Mouse (Mus musculus) stomach, embryonic 16.5 days (tissue): ENCODE data around the gene Mitf. TPM values are rescaled to one million over a fixed set of nuclear protein-coding genes. Genes with fewer than 3 reads are reported as not detected.
A peak's percentile ranks its signal among the peaks of the same experiment; 100 is the strongest.

Experiments
- ATAC-seq: fragments of 200-750 bp; cut with Nextera tagmentation; 2 replicates; pipeline ENCODE4 v1.8.0; 2017; ENCODE audit warnings: moderate number of reproducible peaks, moderate TSS enrichment; ENCODE audit not compliant: insufficient read depth, low FRiP score
- H3K27ac ChIP-seq: fragments of 300-500 bp; sonication (generic); 2 replicates; pipeline ENCODE4 v1.5.1; 2014; ENCODE audit warnings: low read length
- H3K27me3 ChIP-seq: fragments of 300-500 bp; sonication (generic); 2 replicates; pipeline ENCODE4 v1.6.1; 2014; ENCODE audit warnings: low read length, control low read depth, mixed read lengths; ENCODE audit not compliant: control insufficient read depth, insufficient read depth
- H3K36me3 ChIP-seq: fragments of 300-500 bp; sonication (generic); 2 replicates; pipeline ENCODE4 v1.6.1; 2014; ENCODE audit warnings: low read length; ENCODE audit not compliant: control insufficient read depth, insufficient read depth
- H3K4me1 ChIP-seq: fragments of 300-500 bp; sonication (generic); 2 replicates; pipeline ENCODE4 v1.6.1; 2014; ENCODE audit warnings: low read length, control low read depth, mixed read lengths; ENCODE audit not compliant: control insufficient read depth, insufficient read depth
- H3K4me2 ChIP-seq: fragments of 300-500 bp; sonication (generic); 2 replicates; pipeline ENCODE4 v1.6.1; 2014; ENCODE audit warnings: low read depth, low read length, mixed read lengths
- H3K4me3 ChIP-seq: fragments of 300-500 bp; sonication (generic); replicated peaks from 2 replicates; pipeline ENCODE4 v1.5.1; 2014; ENCODE audit warnings: mild to moderate bottlenecking, low read length
- H3K9ac ChIP-seq: fragments of 300-500 bp; sonication (generic); 2 replicates; pipeline ENCODE4 v1.6.1; 2014; ENCODE audit warnings: low read length
- H3K9me3 ChIP-seq: fragments of 300-500 bp; sonication (generic); replicated peaks from 2 replicates; pipeline ENCODE4 v1.6.1; 2016; ENCODE audit warnings: low read length, control low read depth; ENCODE audit not compliant: control insufficient read depth
- WGBS: fragments of 180-500 bp; shearing (Covaris S2); extraction: QIAGEN DNeasy Blood & Tissue Kit; methylation state at CpG from one replicate; pipeline ENCODE4 v1.1.7; 2014; 5-methylcytosine and 5-hydroxymethylcytosine counted together
- polyA plus RNA-seq: library from polyadenylated mRNA; unstranded; fragments of >200 nt; fragmentation: Nextera tagmentation; extraction: Ambion mirVana; gene quantifications from 2 replicates; pipeline ENCODE4 v1.2.1, GENCODE M21; 2015

Mitf gene
- polyA plus RNA-seq, 1 experiment from 2014 or later, result 2.0 TPM

DNA sequence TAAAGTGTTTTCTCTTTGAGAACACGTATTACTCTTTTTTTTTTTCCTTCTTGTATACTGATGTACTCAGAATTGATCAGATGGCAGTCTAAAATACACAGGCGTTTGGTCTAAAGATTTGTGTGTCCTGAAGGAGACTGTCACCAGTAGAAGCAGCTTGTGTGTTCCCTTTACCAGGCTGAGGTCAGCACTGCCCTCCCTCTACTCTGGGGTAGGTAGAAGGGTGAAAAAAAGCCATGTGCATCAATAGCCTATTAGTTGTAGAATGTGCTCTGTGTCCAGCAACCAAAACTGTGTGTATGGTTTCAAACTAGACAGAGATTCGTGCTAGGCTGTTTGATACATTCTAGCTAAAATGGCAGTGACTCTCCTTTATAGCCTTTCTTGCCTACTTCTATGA, 122.2 kb downstream of the Mitf start:
- no peak overlapping the region for H3K27ac ChIP-seq
- no peaks in the 10 kb centered on the region for H3K27me3 ChIP-seq
- no peaks in the 10 kb centered on the region for H3K36me3 ChIP-seq
- no peak for ATAC-seq
- no peaks in the 10 kb centered on the region for H3K9me3 ChIP-seq
- H3K4me1 ChIP-seq, result no peaks in the 10 kb centered on the region
- no peak overlapping the region for H3K4me3 ChIP-seq
- no peak overlapping the region for H3K4me2 ChIP-seq
- no peak overlapping the region for H3K9ac ChIP-seq
- WGBS, result 65% methylated on average over 3 of the region's 3 CpGs

DNA sequence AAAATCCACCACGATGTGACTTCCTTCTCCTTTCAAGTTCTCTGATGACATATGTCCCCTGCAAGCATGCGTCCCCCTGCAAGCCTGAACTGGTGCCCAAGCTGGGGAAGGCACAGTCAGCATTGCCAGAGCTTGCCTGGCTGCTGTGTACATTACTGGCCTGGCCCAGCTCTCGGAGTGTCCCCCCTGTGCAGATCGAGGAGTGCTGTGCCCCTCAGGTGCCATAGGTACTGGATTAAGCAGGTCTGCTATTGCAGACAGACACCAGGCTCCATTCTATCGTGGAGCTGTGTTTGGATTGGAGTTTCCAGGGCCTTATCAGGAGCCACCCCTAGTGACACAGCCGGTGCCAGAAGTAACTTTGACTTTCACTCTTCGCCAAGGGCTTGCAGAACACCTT, 122.6 kb downstream of the Mitf start:
- 41% methylated on average over 7 of the region's 7 CpGs for WGBS
- peak; percentile 62; the same call in 1 of the 2 replicates for ATAC-seq

DNA sequence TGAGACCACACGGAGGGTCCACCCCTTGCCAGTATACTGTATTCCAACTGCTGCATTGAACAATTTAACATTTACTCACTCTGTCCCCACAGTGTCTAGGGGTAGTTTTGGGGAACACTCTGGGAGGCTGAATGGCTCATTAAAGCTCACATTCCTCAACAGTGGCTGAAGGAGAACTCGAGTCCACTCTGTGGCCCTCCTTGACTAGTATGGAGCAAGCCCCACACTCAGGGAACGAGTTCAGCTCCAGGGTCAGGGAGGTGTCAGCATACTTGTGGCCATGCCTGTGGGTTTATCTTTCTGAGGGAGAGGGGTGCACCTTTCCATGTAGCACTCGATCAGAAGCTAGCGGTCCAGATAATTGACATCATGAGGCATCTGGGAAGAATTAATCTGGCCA, 130.3 kb downstream of the Mitf start:
- Histone ChIP-seq H3K27me3 (no peaks in the 10 kb centered on the region), H3K4me2 (no peak overlapping the region), H3K9me3 (no peaks in the 10 kb centered on the region), H3K27ac (no peak overlapping the region), H3K4me3 (no peak overlapping the region), H3K4me1 (no peaks in the 10 kb centered on the region), H3K36me3 (no peaks in the 10 kb centered on the region), H3K9ac (no peak overlapping the region)
- ATAC-seq, result no peak
- WGBS, result 80% methylated on average over 5 of the region's 5 CpGs

More for the DNA sequence above, 122.6 kb downstream of the Mitf start:
- no peaks in the 10 kb centered on the region for H3K4me1 ChIP-seq
- peak overlapping the region; percentile 23; the same call in 1 of the 2 replicates for H3K4me2 ChIP-seq
- H3K4me3 ChIP-seq, result peak overlapping the region; percentile 12
- H3K36me3 ChIP-seq, result no peaks in the 10 kb centered on the region
- H3K9ac ChIP-seq, result no peak overlapping the region; the same call in 1 of the 2 replicates
- H3K27me3 ChIP-seq, result no peaks in the 10 kb centered on the region
- no peak overlapping the region for H3K27ac ChIP-seq
- no peaks in the 10 kb centered on the region for H3K9me3 ChIP-seq

DNA sequence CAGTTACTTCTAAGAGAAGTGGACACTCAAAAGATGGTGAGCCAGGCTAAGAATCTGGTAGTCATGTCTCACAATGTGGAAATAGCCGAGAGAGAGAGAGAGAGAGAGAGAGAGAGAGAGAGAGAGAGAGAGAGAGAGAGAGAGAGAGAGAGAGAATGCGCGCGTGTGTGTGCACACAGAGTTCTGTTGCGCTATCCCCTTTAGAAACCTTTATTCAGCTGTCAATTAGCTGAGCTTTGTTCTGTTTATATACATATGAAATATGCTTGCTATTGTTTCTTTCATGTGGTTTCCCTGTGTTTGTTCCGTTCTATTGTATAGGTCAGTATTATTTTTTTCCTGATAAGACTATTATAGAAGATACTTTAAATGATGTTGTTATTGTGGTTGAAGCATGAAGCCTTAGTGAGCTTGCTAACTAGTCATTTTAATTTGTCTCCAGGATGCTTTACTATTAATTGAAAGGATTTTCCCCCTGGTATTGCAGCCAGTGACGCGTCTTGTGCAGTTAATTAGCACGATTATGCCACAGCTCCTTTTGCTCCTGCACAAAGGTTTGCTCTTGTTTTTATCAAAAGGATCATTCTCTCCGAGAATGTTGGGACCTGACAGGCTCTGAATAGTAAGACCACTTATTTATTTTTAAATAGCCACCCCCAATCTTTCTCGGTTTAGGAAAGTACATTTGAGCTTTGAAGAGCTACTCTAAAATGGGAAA, 131.2 kb downstream of the Mitf start:
- Histone ChIP-seq H3K4me3 (no peak overlapping the region), H3K9ac (no peak overlapping the region), H3K9me3 (no peaks in the 10 kb centered on the region), H3K4me1 (no peaks in the 10 kb centered on the region), H3K36me3 (no peaks in the 10 kb centered on the region), H3K27me3 (no peaks in the 10 kb centered on the region), H3K4me2 (no peak overlapping the region), H3K27ac (no peak overlapping the region)
- ATAC-seq, result no peak
- WGBS, result 66% methylated on average over 11 of the region's 11 CpGs

DNA sequence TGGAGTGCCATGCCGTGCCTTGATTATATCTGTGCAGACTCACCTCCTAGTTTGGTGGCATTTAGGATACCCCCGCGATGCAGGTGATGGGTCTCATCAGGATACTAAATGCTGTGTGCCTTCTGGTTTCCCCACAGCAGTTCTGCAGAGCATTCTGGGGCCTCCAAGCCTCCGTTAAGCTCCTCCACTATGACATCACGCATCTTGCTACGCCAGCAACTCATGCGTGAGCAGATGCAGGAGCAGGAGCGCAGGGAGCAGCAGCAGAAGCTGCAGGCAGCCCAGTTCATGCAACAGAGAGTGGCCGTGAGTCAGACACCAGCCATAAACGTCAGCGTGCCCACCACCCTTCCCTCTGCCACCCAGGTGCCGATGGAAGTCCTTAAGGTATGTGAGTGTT, 134.1 kb downstream of the Mitf start:
- Histone ChIP-seq H3K4me1 (no peaks in the 10 kb centered on the region), H3K4me3 (no peak overlapping the region), H3K27me3 (no peaks in the 10 kb centered on the region), H3K4me2 (no peak overlapping the region), H3K27ac (no peak overlapping the region), H3K9me3 (no peaks in the 10 kb centered on the region), H3K36me3 (no peaks in the 10 kb centered on the region), H3K9ac (no peak overlapping the region)
- ATAC-seq, result no peak
- WGBS, result 75% methylated on average over 12 of the region's 12 CpGs

DNA sequence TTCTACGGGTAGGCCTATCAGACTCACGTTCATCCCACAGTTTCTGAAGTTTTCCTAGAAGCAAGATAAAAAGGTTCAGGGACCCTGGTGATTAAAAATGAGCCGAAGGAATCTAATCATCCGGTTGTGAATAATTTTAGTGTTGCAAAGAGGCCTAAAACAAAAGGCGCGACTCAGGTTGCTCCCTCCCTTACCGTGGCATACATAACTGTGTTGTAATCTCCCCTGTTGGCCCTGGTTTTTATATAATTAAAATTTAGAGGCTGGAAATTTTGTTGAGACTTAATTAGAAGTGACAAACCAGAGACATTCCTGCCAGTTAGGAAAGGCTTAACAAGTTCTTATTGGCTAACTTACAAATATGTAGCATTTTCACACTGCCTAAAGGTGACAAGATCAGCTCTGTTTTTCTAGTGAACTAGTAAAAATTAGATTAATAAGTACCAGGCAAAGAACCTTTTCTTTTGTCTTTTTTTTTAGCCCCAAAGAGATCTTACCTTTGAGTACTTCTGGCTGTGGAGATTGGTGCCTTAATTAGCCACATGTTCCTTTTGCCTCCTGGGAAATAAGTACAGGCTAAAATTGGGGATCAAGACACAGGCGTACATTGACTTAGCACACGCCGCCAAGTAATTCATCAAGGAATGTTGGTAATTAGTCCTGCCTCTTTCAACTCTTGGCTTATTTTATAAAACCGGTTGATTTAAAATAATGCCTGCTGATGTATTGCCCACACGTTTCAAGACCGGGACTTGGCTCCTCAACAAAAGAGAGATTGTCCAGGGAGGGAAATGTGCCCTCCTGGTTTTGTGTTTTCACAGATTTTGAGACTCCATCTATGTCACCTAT, 143.4 kb downstream of the Mitf start:
- Histone ChIP-seq H3K27ac (no peak overlapping the region), H3K4me2 (no peak overlapping the region), H3K9me3 (no peaks in the 10 kb centered on the region), H3K4me3 (no peak overlapping the region), H3K27me3 (no peaks in the 10 kb centered on the region), H3K36me3 (no peaks in the 10 kb centered on the region), H3K9ac (no peak overlapping the region), H3K4me1 (no peaks in the 10 kb centered on the region)
- ATAC-seq, result no peak
- WGBS, result 69% methylated on average over 13 of the region's 13 CpGs

DNA sequence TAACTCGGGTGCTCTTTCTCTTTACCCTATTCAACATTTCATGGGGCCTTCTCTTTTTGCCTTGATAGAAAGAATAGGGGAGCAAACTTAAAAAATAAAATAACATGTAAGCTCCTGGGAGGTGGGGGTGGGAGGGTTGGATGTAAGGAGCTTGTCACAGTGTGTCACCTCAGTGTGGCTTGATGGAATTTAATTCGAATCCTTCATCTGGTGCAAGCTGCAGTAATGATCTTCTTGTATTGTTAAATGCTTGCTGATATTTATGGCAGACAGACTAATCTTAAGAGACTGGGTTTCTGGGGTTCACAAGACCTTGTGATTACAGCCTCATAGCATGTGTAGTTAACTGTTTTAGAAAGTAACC, 144.0 kb downstream of the Mitf start:
- ATAC-seq, result no peak
- no peaks in the 10 kb centered on the region for H3K27me3 ChIP-seq
- H3K27ac ChIP-seq, result no peak overlapping the region
- H3K9ac ChIP-seq, result no peak overlapping the region
- WGBS, result 65% methylated on average over 2 of the region's 2 CpGs
- H3K4me1 ChIP-seq, result no peaks in the 10 kb centered on the region
- no peak overlapping the region for H3K4me2 ChIP-seq
- H3K36me3 ChIP-seq, result no peaks in the 10 kb centered on the region
- no peak overlapping the region for H3K4me3 ChIP-seq
- no peaks in the 10 kb centered on the region for H3K9me3 ChIP-seq

DNA sequence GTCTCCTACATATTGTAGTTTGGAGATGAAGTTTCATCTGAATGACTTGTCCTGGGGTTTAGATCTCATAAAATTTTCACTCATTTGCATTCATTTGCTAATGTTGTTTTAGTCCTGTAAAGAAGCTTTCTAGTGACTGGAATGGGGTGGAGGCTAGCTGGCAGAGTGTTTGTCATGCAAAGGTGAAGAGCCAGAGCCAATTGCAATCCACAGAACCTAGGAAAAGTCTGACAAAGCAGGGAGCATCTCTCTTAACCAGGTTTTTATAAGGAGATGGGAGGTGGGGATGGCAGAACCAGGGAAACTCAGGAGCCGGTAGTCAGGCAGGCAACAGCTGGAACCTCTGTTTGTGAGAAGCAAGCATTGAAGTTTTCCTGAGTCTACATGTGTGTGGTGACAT, 144.9 kb downstream of the Mitf start:
- no peak overlapping the region for H3K4me3 ChIP-seq
- no peaks in the 10 kb centered on the region for H3K36me3 ChIP-seq
- no peak overlapping the region for H3K27ac ChIP-seq
- H3K4me2 ChIP-seq, result no peak overlapping the region
- ATAC-seq, result no peak
- H3K9ac ChIP-seq, result no peak overlapping the region
- H3K27me3 ChIP-seq, result no peaks in the 10 kb centered on the region
- H3K4me1 ChIP-seq, result no peaks in the 10 kb centered on the region
- no peaks in the 10 kb centered on the region for H3K9me3 ChIP-seq
- 77% methylated on average over 1 of the region's 1 CpGs for WGBS

DNA sequence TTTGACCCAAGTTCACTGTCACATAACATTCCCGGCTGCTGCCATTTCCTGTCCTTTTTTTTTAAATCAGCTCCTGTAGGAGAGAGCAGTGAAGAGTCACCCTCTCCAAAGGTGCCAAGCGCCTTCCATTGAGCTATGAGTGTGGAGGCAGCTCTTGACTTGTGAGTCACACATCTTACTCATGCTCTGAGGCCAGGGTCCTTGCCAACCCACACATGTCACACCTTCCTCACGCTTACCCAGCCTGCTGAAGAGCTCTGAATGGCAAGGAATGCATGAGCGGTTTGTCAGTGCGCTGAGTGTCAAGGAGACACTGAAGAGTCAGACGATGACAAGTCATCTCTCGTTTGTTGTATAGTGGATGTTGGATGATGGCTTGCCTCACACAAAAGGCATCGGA, 146.0 kb downstream of the Mitf start:
- H3K27me3 ChIP-seq, result no peaks in the 10 kb centered on the region
- ATAC-seq, result no peak
- WGBS, result 82% methylated on average over 8 of the region's 8 CpGs
- no peaks in the 10 kb centered on the region for H3K4me1 ChIP-seq
- no peak overlapping the region for H3K4me3 ChIP-seq
- H3K36me3 ChIP-seq, result no peaks in the 10 kb centered on the region
- H3K4me2 ChIP-seq, result no peak overlapping the region
- no peak overlapping the region for H3K9ac ChIP-seq
- H3K27ac ChIP-seq, result no peak overlapping the region
- no peaks in the 10 kb centered on the region for H3K9me3 ChIP-seq
